ENCODE assay signal across 26 mouse cellular contexts in genomic region chr11:5980561-5980960, GRCm38 (mm10). TPM values are rescaled to one million over a fixed set of nuclear protein-coding genes. Genes with fewer than 3 reads are reported as not detected.
DNase-seq lines count a peak whose midpoint lies in the region; ATAC-seq and TF ChIP-seq lines count a peak whose summit lies in the region.
"Had no signal": no experiment of that assay in that cellular context is flagged by ENCODE, and none has a peak within 500 bp of the region (broad histone marks: within the 10 kb centered on the region; RNA-seq: fewer than 3 reads in every experiment).

No protein-coding gene starts in this region.

- 0 out of 2 replicates have a peak overlapping the region, but pooled peaks have one; percentile 38 for H3K27ac ChIP-seq in midbrain, embryonic 10.5 days (replicated peaks)
- H3K27ac ChIP-seq in midbrain, embryonic 15.5 days = no peak overlapping the region
- no peak overlapping the region for H3K27ac ChIP-seq in intestine, postnatal 0 days (ENCODE audit: low read depth, low read length)
- H3K27ac ChIP-seq in hindbrain, embryonic 12.5 days = no peak overlapping the region
- H3K27ac ChIP-seq: forebrain, embryonic 10.5 days; forebrain, embryonic 13.5 days; heart, adult 2 months; heart, embryonic 10.5 days; heart, embryonic 13.5 days; hindbrain, postnatal 0 days had no signal

- no peak overlapping the region for H3K4me3 ChIP-seq in midbrain, embryonic 10.5 days
- H3K4me3 ChIP-seq in midbrain, embryonic 15.5 days = no peak overlapping the region
- H3K4me3 ChIP-seq in intestine, postnatal 0 days (ENCODE audit: low read depth, low read length) = no peak overlapping the region
- no peak overlapping the region for H3K4me3 ChIP-seq in hindbrain, embryonic 12.5 days
- H3K4me3 ChIP-seq: forebrain, embryonic 10.5 days; forebrain, embryonic 13.5 days; heart, adult 2 months; heart, embryonic 10.5 days; heart, embryonic 13.5 days had no signal

- 76% methylated on average over 8 of the region's 8 CpGs for WGBS in midbrain, embryonic 10.5 days
- 76% methylated on average over 8 of the region's 8 CpGs for WGBS in midbrain, embryonic 15.5 days
- WGBS in intestine, postnatal 0 days = 64% methylated on average over 8 of the region's 8 CpGs
- WGBS in hindbrain, embryonic 12.5 days = 69% methylated on average over 8 of the region's 8 CpGs

- ATAC-seq in cerebellum, adult (ENCODE audit: insufficient number of reproducible peaks, low FRiP score, low TSS enrichment) = no peak
- ATAC-seq in midbrain, embryonic 15.5 days (replicated peaks) = no peak
- ATAC-seq in intestine, postnatal 0 days = peak; percentile 41; the same call in 1 of the 2 replicates
- no peak for ATAC-seq in hindbrain, embryonic 12.5 days (ENCODE audit: low FRiP score)
- ATAC-seq: forebrain, embryonic 13.5 days; forebrain, embryonic 16.5 days; hindbrain, postnatal 0 days; inflammation-experienced regulatory T-cells, adult 6 months; Patski had no signal

- peak; percentile 74 for DNase-seq in cerebellum, adult 11-12 months
- no peak for DNase-seq in cerebellum, postnatal 4 days (ENCODE audit: low spot score in 2 of 2)
- DNase-seq in cerebellum, adult 9-11 months = peak; percentile 72
- no peak for DNase-seq in midbrain, embryonic 10.5 days (ENCODE audit: low spot score)
- DNase-seq: adrenal gland, adult 2 months; adrenal gland, postnatal 14 days; cerebellum, adult 18-20 months; gastrocnemius, postnatal 10 days; gastrocnemius, postnatal 36 days; heart, adult 2 months; heart, postnatal 14 days; heart, postnatal 4 days; kidney, adult 18-20 months had no signal

- peaks cover 10% of the 10 kb centered on the region for H3K4me1 ChIP-seq in midbrain, embryonic 10.5 days
- no peaks in the 10 kb centered on the region for H3K4me1 ChIP-seq in midbrain, embryonic 15.5 days
- no peaks in the 10 kb centered on the region for H3K4me1 ChIP-seq in intestine, postnatal 0 days (replicated peaks; ENCODE audit: control insufficient read depth, insufficient read depth, low read length)
- H3K4me1 ChIP-seq in hindbrain, embryonic 12.5 days = peaks cover 5% of the 10 kb centered on the region; the same call in 1 of the 2 replicates
- H3K4me1 ChIP-seq: forebrain, embryonic 13.5 days had no signal

- no peaks in the 10 kb centered on the region for H3K9me3 ChIP-seq in midbrain, embryonic 10.5 days (replicated peaks)
- no peaks in the 10 kb centered on the region for H3K9me3 ChIP-seq in midbrain, embryonic 15.5 days
- H3K9me3 ChIP-seq in intestine, postnatal 0 days (ENCODE audit: control insufficient read depth) = no peaks in the 10 kb centered on the region
- no peaks in the 10 kb centered on the region for H3K9me3 ChIP-seq in hindbrain, embryonic 12.5 days (replicated peaks)
- H3K9me3 ChIP-seq: forebrain, embryonic 10.5 days; forebrain, embryonic 13.5 days; G1E; heart, embryonic 10.5 days; heart, embryonic 13.5 days had no signal

- no peak for TF ChIP-seq CTCF in intestine, postnatal 0 days (IDR thresholded peaks at IDR 0.05; ENCODE audit: low read depth)

- no peaks in the 10 kb centered on the region for H3K36me3 ChIP-seq in midbrain, embryonic 10.5 days
- H3K36me3 ChIP-seq in midbrain, embryonic 15.5 days (replicated peaks) = 0 out of 2 replicates have a peak, but pooled peaks cover 13% of the 10 kb centered on the region
- no peaks in the 10 kb centered on the region; the same call in 1 of the 2 replicates for H3K36me3 ChIP-seq in intestine, postnatal 0 days (ENCODE audit: control insufficient read depth, insufficient read depth)
- no peaks in the 10 kb centered on the region for H3K36me3 ChIP-seq in hindbrain, embryonic 12.5 days
- H3K36me3 ChIP-seq: forebrain, embryonic 10.5 days; G1E; heart, embryonic 10.5 days; heart, embryonic 13.5 days had no signal

- H3K4me2 ChIP-seq in midbrain, embryonic 15.5 days = no peak overlapping the region
- H3K4me2 ChIP-seq in intestine, postnatal 0 days (replicated peaks; ENCODE audit: low read depth) = no peak overlapping the region
- H3K4me2 ChIP-seq in hindbrain, embryonic 12.5 days (replicated peaks) = no peak overlapping the region
- H3K4me2 ChIP-seq: forebrain, embryonic 13.5 days; heart, embryonic 13.5 days had no signal

- no peak overlapping the region for H3K9ac ChIP-seq in midbrain, embryonic 15.5 days
- no peak overlapping the region for H3K9ac ChIP-seq in intestine, postnatal 0 days (ENCODE audit: low read depth, low read length)
- H3K9ac ChIP-seq in hindbrain, embryonic 12.5 days = no peak overlapping the region
- H3K9ac ChIP-seq: forebrain, embryonic 13.5 days; heart, embryonic 13.5 days had no signal

- no peaks in the 10 kb centered on the region for H3K27me3 ChIP-seq in midbrain, embryonic 10.5 days (ENCODE audit: low read depth, poor library complexity, severe bottlenecking)
- H3K27me3 ChIP-seq in midbrain, embryonic 15.5 days (replicated peaks) = no peaks in the 10 kb centered on the region
- H3K27me3 ChIP-seq in intestine, postnatal 0 days (replicated peaks; ENCODE audit: control insufficient read depth, insufficient read depth, low read length) = no peaks in the 10 kb centered on the region
- no peaks in the 10 kb centered on the region for H3K27me3 ChIP-seq in hindbrain, embryonic 12.5 days
- H3K27me3 ChIP-seq: forebrain, embryonic 13.5 days; heart, embryonic 13.5 days; Patski had no signal

RNA-seq across cellular contexts. Expression of gene Ykt6, which starts 25.1 kb away (rescaled TPM):
- polyA plus RNA-seq in midbrain, embryonic 10.5 days (2016; fragmentation: Nextera tagmentation; extraction: Ambion mirVana) = 54.5 and 60.4 TPM in 2 replicates
- 96.8 and 104 TPM in 2 replicates for polyA plus RNA-seq in midbrain, embryonic 15.5 days (2015; fragmentation: Nextera tagmentation; extraction: Ambion mirVana)
- polyA plus RNA-seq in intestine, postnatal 0 days (2015; fragmentation: Nextera tagmentation; extraction: Ambion mirVana) = 50.9 and 53.8 TPM in 2 replicates
- polyA plus RNA-seq in hindbrain, embryonic 12.5 days (2016; fragmentation: Nextera tagmentation; extraction: Ambion mirVana) = 59.0 and 60.9 TPM in 2 replicates

RNA-seq across cellular contexts. Expression of gene Gck, which starts 30.7 kb away (rescaled TPM):
- polyA plus RNA-seq in midbrain, embryonic 10.5 days (2016; fragmentation: Nextera tagmentation; extraction: Ambion mirVana) = 2.5 and 2.9 TPM in 2 replicates
- polyA plus RNA-seq in midbrain, embryonic 15.5 days (2015; fragmentation: Nextera tagmentation; extraction: Ambion mirVana) = 10.0 and 11.2 TPM in 2 replicates
- 0.44 TPM in 2 replicates for polyA plus RNA-seq in intestine, postnatal 0 days (2015; fragmentation: Nextera tagmentation; extraction: Ambion mirVana)
- 3.6 and 4.0 TPM in 2 replicates for polyA plus RNA-seq in hindbrain, embryonic 12.5 days (2016; fragmentation: Nextera tagmentation; extraction: Ambion mirVana)
- polyA plus RNA-seq: G1E; inflammation-experienced regulatory T-cells, adult 6 months had no signal

Comparison
In these comparisons a context has a peak if more than half of its experiments do, and no peak if none do; other contexts are left out.
1. DNase-seq: peak in cerebellum, adult 11-12 months (single experiment) and cerebellum, adult 9-11 months (single experiment); none in cerebellum, postnatal 4 days (0 of 2) and midbrain, embryonic 10.5 days (single experiment).